In genomic region chr16:30034001-30034400, GRCm38 (mm10) we compare ENCODE assay signal across 11 mouse cellular contexts. TPM values are rescaled to one million over a fixed set of nuclear protein-coding genes. Genes with fewer than 3 reads are reported as not detected.
DNase-seq lines count a peak whose midpoint lies in the region; ATAC-seq and TF ChIP-seq lines count a peak whose summit lies in the region.
"Had no signal": no experiment of that assay in that cellular context is flagged by ENCODE, and none has a peak within 500 bp of the region (broad histone marks: within the 10 kb centered on the region; RNA-seq: fewer than 3 reads in every experiment).

No protein-coding gene starts in this region.

- TF ChIP-seq EP300 in CH12.LX (IDR thresholded peaks at IDR 0.05; ENCODE audit: low read length), result peak; percentile 73

- in situ Hi-C loops in CH12.LX (cut with MboI; ENCODE audit: low pct_ligation_motif_present, low pct_unique_long_range_greater_than_20kb, low sequenced_read_pairs), result no loop called here

- H3K4me3 ChIP-seq in lung, embryonic 14.5 days (ENCODE audit: low read depth, low read length), result no peak overlapping the region
- no peak overlapping the region for H3K4me3 ChIP-seq in CH12.LX (replicated peaks in 1 of 3; ENCODE audit: low read depth in 2 of 3, low read length in 2 of 3, poor library complexity in 1 of 3)
- H3K4me3 ChIP-seq: embryonic facial prominence, embryonic 12.5 days; liver, embryonic 13.5 days; midbrain, embryonic 12.5 days had no signal

- H3K9me3 ChIP-seq in lung, embryonic 14.5 days (ENCODE audit: low read depth, low read length), result no peaks in the 10 kb centered on the region
- H3K9me3 ChIP-seq in CH12.LX (replicated peaks; ENCODE audit: low read length), result peaks cover 3% of the 10 kb centered on the region
- H3K9me3 ChIP-seq: embryonic facial prominence, embryonic 12.5 days; liver, embryonic 13.5 days; midbrain, embryonic 12.5 days had no signal

- H3K27ac ChIP-seq in lung, embryonic 14.5 days (ENCODE audit: low read depth), result 0 out of 2 replicates have a peak overlapping the region, but pooled peaks have one; percentile 20
- H3K27ac ChIP-seq in CH12.LX (ENCODE audit: insufficient read depth, low read depth), result peak overlapping the region; percentile 74
- H3K27ac ChIP-seq: embryonic facial prominence, embryonic 12.5 days; liver, embryonic 13.5 days; midbrain, embryonic 12.5 days had no signal

- no peaks in the 10 kb centered on the region for H3K79me2 ChIP-seq in CH12.LX (replicated peaks; ENCODE audit: control insufficient read depth, extremely low read depth, insufficient read depth, poor library complexity, severe bottlenecking)

- no peak overlapping the region for H3K4me2 ChIP-seq in lung, embryonic 14.5 days
- peak overlapping the region; percentile 55 for H3K4me2 ChIP-seq in CH12.LX (ENCODE audit: insufficient read depth, low read depth, poor library complexity, severe bottlenecking)
- H3K4me2 ChIP-seq: embryonic facial prominence, embryonic 12.5 days; liver, embryonic 13.5 days; midbrain, embryonic 12.5 days had no signal

- 48% methylated on average over 4 of the region's 4 CpGs for WGBS in lung, embryonic 14.5 days

- no peak for TF ChIP-seq RAD21 in CH12.LX (IDR thresholded peaks at IDR 0.05; ENCODE audit: low read depth, low read length)

- no peaks in the 10 kb centered on the region for H3K36me3 ChIP-seq in lung, embryonic 14.5 days (ENCODE audit: insufficient read depth)
- no peaks in the 10 kb centered on the region for H3K36me3 ChIP-seq in CH12.LX (replicated peaks in 1 of 2; ENCODE audit: control insufficient read depth in 1 of 2, insufficient read depth in 1 of 2, low read length in 1 of 2)
- H3K36me3 ChIP-seq: embryonic facial prominence, embryonic 12.5 days; liver, embryonic 13.5 days; midbrain, embryonic 12.5 days had no signal

- ATAC-seq in lung, embryonic 14.5 days (ENCODE audit: insufficient read depth), result peak; percentile 25; the same call in 1 of the 2 replicates

- H3K27me3 ChIP-seq in lung, embryonic 14.5 days (ENCODE audit: insufficient read depth, low read length), result no peaks in the 10 kb centered on the region
- H3K27me3 ChIP-seq in CH12.LX (replicated peaks), result peaks cover 17% of the 10 kb centered on the region
- H3K27me3 ChIP-seq: embryonic facial prominence, embryonic 12.5 days had no signal

- peaks cover 15% of the 10 kb centered on the region; the same call in 1 of the 2 replicates for H3K4me1 ChIP-seq in lung, embryonic 14.5 days (ENCODE audit: insufficient read depth)
- peaks cover 61 to 83% of the 10 kb centered on the region in 2 experiments for H3K4me1 ChIP-seq in CH12.LX (ENCODE audit: control insufficient read depth in 1 of 2, insufficient read depth in 2 of 2)

- TF ChIP-seq CTCF in lung, embryonic 14.5 days (IDR thresholded peaks at IDR 0.05; ENCODE audit: low read depth), result no peak
- TF ChIP-seq CTCF in CH12.LX (conservative IDR thresholded peaks at IDR 0.05 in 1 of 2, IDR thresholded peaks at IDR 0.05 in 1 of 2; ENCODE audit: low read depth in 2 of 2, low read length in 2 of 2), result no peak

- dilution Hi-C loops in CH12.LX (cut with MboI; ENCODE audit: extremely low pct_ligation_motif_present, extremely low pct_unique_long_range_greater_than_20kb, low sequenced_read_pairs), result no loop called here

- H3K9ac ChIP-seq in lung, embryonic 14.5 days, result no peak overlapping the region
- H3K9ac ChIP-seq in CH12.LX (ENCODE audit: insufficient read depth, low read depth), result peak overlapping the region; percentile 11; the same call in 1 of the 2 replicates
- H3K9ac ChIP-seq: embryonic facial prominence, embryonic 12.5 days; liver, embryonic 13.5 days; midbrain, embryonic 12.5 days had no signal

- no peak for TF ChIP-seq POLR2A in CH12.LX (IDR thresholded peaks at IDR 0.05; ENCODE audit: low read depth, low read length)

- DNase-seq in lung, embryonic 14.5 days, result no peak
- no peak for DNase-seq in lung, postnatal 14 days
- DNase-seq in CH12.LX (ENCODE audit: extremely low read depth), result peak; percentile 61
- peak; percentile 76 for DNase-seq in adrenal gland, adult 2 months
- DNase-seq in kidney, postnatal 4 days, result peak; percentile 52 to 65
- DNase-seq in layer of hippocampus, adult 11-12 months (ENCODE audit: low spot score), result no peak
- no peak for DNase-seq in cerebellum, adult 11-12 months
- DNase-seq: cerebellum, adult 18-20 months; liver, embryonic 13.5 days had no signal

TF ChIP-seq in CH12.LX, 34 proteins besides CTCF, POLR2A, EP300 and RAD21:
- 0 out of 2 replicates have a peak, but pooled peaks have one; percentile 23 for TF ChIP-seq MAFK (IDR thresholded peaks at IDR 0.05; ENCODE audit: insufficient replicate concordance, low read length)
- TF ChIP-seq JUND (conservative IDR thresholded peaks at IDR 0.05; ENCODE audit: low read depth, low read length), result no peak
- no peak for TF ChIP-seq USF2 (conservative IDR thresholded peaks at IDR 0.05; ENCODE audit: low read depth, low read length)
- no peak for TF ChIP-seq PAX5 (IDR thresholded peaks at IDR 0.05; ENCODE audit: low read length)
- no peak for TF ChIP-seq MAZ (IDR thresholded peaks at IDR 0.05; ENCODE audit: low read depth, low read length)
- no peak; the same call in 1 of the 2 replicates for TF ChIP-seq RCOR1 (conservative IDR thresholded peaks at IDR 0.05; ENCODE audit: low read depth, low read length)
- TF ChIP-seq UBTF (IDR thresholded peaks at IDR 0.05; ENCODE audit: low read depth, low read length), result peak; percentile 48; the same call in 1 of the 2 replicates
- no peak; the same call in 1 of the 2 replicates for TF ChIP-seq JUN (IDR thresholded peaks at IDR 0.05; ENCODE audit: insufficient read depth, low read depth, low read length)
- TF ChIP-seq E2F4 (IDR thresholded peaks at IDR 0.05; ENCODE audit: insufficient replicate concordance, low read depth, low read length), result no peak
- no peak for TF ChIP-seq POLR2AphosphoS2 (IDR thresholded peaks at IDR 0.05; ENCODE audit: low read depth, low read length)
- peak; percentile 57; the same call in 1 of the 2 replicates for TF ChIP-seq MAX (IDR thresholded peaks at IDR 0.05; ENCODE audit: low read length)
- peak; percentile 97 for TF ChIP-seq TCF12 (IDR thresholded peaks at IDR 0.05; ENCODE audit: low read depth, low read length)
- TF ChIP-seq ZNF384 (IDR thresholded peaks at IDR 0.05; ENCODE audit: low read depth, low read length), result no peak
- no peak for TF ChIP-seq CHD1 (IDR thresholded peaks at IDR 0.05; ENCODE audit: low read depth, low read length)
- TF ChIP-seq CHD2 (IDR thresholded peaks at IDR 0.05; ENCODE audit: low read length), result no peak
- TF ChIP-seq SIN3A (IDR thresholded peaks at IDR 0.05; ENCODE audit: low read length), result no peak; the same call in 1 of the 2 replicates
- 0 out of 2 replicates have a peak, but pooled peaks have one; percentile 18 for TF ChIP-seq TBP (conservative IDR thresholded peaks at IDR 0.05; ENCODE audit: low read depth, low read length)
- TF ChIP-seq GABPA (IDR thresholded peaks at IDR 0.05; ENCODE audit: insufficient replicate concordance, low read depth, low read length), result no peak
- TF ChIP-seq ETS1 (conservative IDR thresholded peaks at IDR 0.05; ENCODE audit: low read depth, low read length), result peak; percentile 87
- no peak for TF ChIP-seq USF1 (IDR thresholded peaks at IDR 0.05; ENCODE audit: low read depth, low read length)
- TF ChIP-seq ZKSCAN1 (IDR thresholded peaks at IDR 0.05; ENCODE audit: borderline replicate concordance, low read depth, low read length), result no peak
- no peak for TF ChIP-seq NRF1 (IDR thresholded peaks at IDR 0.05; ENCODE audit: low read depth, low read length)
- peak; percentile 20; the same call in 1 of the 2 replicates for TF ChIP-seq NELFE (IDR thresholded peaks at IDR 0.05; ENCODE audit: low read depth, low read length)
- TF ChIP-seq MXI1 (IDR thresholded peaks at IDR 0.05; ENCODE audit: low read depth, low read length), result peak; percentile 70
- TF ChIP-seq MEF2A (IDR thresholded peaks at IDR 0.05; ENCODE audit: borderline replicate concordance, low read depth, low read length), result 0 out of 2 replicates have a peak, but pooled peaks have one; percentile 13
- TF ChIP-seq IRF4 (IDR thresholded peaks at IDR 0.05; ENCODE audit: low read depth, low read length), result peak; percentile 72
- TF ChIP-seq HCFC1 (IDR thresholded peaks at IDR 0.05; ENCODE audit: low read depth, low read length), result no peak
- TF ChIP-seq MYC (IDR thresholded peaks at IDR 0.05; ENCODE audit: low read depth, low read length), result peak; percentile 61; the same call in 1 of the 2 replicates
- TF ChIP-seq ZMIZ1 (IDR thresholded peaks at IDR 0.05; ENCODE audit: low read depth, low read length), result no peak
- TF ChIP-seq KAT2A (IDR thresholded peaks at IDR 0.05; ENCODE audit: insufficient replicate concordance, low read length), result no peak
- peak; percentile 77 for TF ChIP-seq BHLHE40 (IDR thresholded peaks at IDR 0.05; ENCODE audit: low read depth, low read length)
- no peak for TF ChIP-seq SMC3 (IDR thresholded peaks at IDR 0.05; ENCODE audit: low read depth, low read length)
- no peak for TF ChIP-seq ZC3H11A (IDR thresholded peaks at IDR 0.05; ENCODE audit: low read depth, low read length)
- no peak for TF ChIP-seq ELF1 (IDR thresholded peaks at IDR 0.05; ENCODE audit: low read depth, low read length)

RNA-seq across cellular contexts. Expression of gene Hes1, which starts 30.2 kb away (rescaled TPM):
- 52.9 and 54.0 TPM in 2 replicates for polyA plus RNA-seq in lung, embryonic 14.5 days (2014; fragmentation: Nextera tagmentation; extraction: Ambion mirVana)
- total RNA-seq in CH12.LX (2012; rRNA removed) (3.4 and 3.6 TPM in 2 replicates), CH12.LX (2014; rRNA removed) (1.4 and 2.4 TPM in 2 replicates)
- 0.53 and 1.6 TPM in 2 replicates for polyA plus RNA-seq in CH12.LX (2012; ENCODE audit: insufficient read length, low read depth)
- total RNA-seq in adrenal gland, adult 2 months (2021), result 10 to 100 TPM; 13.3 to 40.9 TPM
- polyA plus RNA-seq in adrenal gland, adult 2 months (2012; rRNA removed), result 199 and 336 TPM in 2 replicates

Comparison
In these comparisons a context has a peak if more than half of its experiments do, and no peak if none do; other contexts are left out.
1. DNase-seq: peak in CH12.LX (single experiment), adrenal gland, adult 2 months (single experiment) and kidney, postnatal 4 days (2 of 2); none in lung, embryonic 14.5 days (single experiment), lung, postnatal 14 days (single experiment), layer of hippocampus, adult 11-12 months (single experiment) and cerebellum, adult 11-12 months (single experiment).
2. RNA of gene Hes1, which starts 30.2 kb away (polyA plus RNA-seq): 199 to 336 TPM in adrenal gland, adult 2 months and 52.9 to 54.0 TPM in lung, embryonic 14.5 days; 0.53 to 1.6 TPM in CH12.LX; every median in the first group is over 10 times any median in the second.